Mouse (Mus musculus) thymus, postnatal 25 days (tissue): Measurements from ENCODE around the gene Nrn1l.

Experiments used
- DNase-seq: peaks from one replicate; pipeline ENCODE4 v3.0.0; 2022

Nrn1l gene

GRCm38 (mm10) chr8:105892432-105892831 is 935 bp upstream of the Nrn1l start:
- peak; percentile 40 for DNase-seq

GRCm38 (mm10) chr8:105897801-105898480 is 4.6 kb downstream of the Nrn1l start:
- DNase-seq: no peak

- DNase-seq: peak; percentile 93
These were observed 7.0 kb downstream of the Nrn1l start, which contains the start of gene Pskh1 for GRCm38 (mm10) chr8:105900180-105900940. Gene Pskh1 (plus strand): TSS chr8:105900441.

- no peak for DNase-seq
These were observed 7.7 kb downstream of the Nrn1l start for GRCm38 (mm10) chr8:105900941-105901616.

GRCm38 (mm10) chr8:105919390-105919789 is 26.0 kb downstream of the Nrn1l start:
- no peak for DNase-seq

GRCm38 (mm10) chr8:105925123-105925522 is 31.8 kb downstream of the Nrn1l start:
- no peak for DNase-seq

- DNase-seq: peak; percentile 92
These were observed 37.2 kb downstream of the Nrn1l start for GRCm38 (mm10) chr8:105930602-105931001.

- no peak for DNase-seq
These were observed 37.9 kb downstream of the Nrn1l start for GRCm38 (mm10) chr8:105931271-105931670.

GRCm38 (mm10) chr8:105932525-105932924 is 39.2 kb downstream of the Nrn1l start:
- no peak for DNase-seq

GRCm38 (mm10) chr8:105933762-105934161 is 40.4 kb downstream of the Nrn1l start, which contains the start of gene Ctrl:
Gene Ctrl (minus strand): TSS chr8:105933862.
- DNase-seq: no peak

GRCm38 (mm10) chr8:105935105-105935504 is 41.7 kb downstream of the Nrn1l start:
- DNase-seq: no peak

GRCm38 (mm10) chr8:105935863-105936603 is 42.7 kb downstream of the Nrn1l start:
- DNase-seq: no peak

- DNase-seq: peak; percentile 68
These were observed 43.6 kb downstream of the Nrn1l start for GRCm38 (mm10) chr8:105936866-105937475.

GRCm38 (mm10) chr8:105937496-105938305 is 44.3 kb downstream of the Nrn1l start:
- peak; percentile 69 for DNase-seq

- no peak for DNase-seq
These were observed 44.9 kb downstream of the Nrn1l start, which contains the start of gene Psmb10 for GRCm38 (mm10) chr8:105938306-105938669. Gene Psmb10 (minus strand): TSS chr8:105938444.

- DNase-seq: no peak
These were observed 48.7 kb downstream of the Nrn1l start for GRCm38 (mm10) chr8:105942026-105942425.

- no peak for DNase-seq
These were observed 49.2 kb downstream of the Nrn1l start for GRCm38 (mm10) chr8:105942542-105942941.

GRCm38 (mm10) chr8:105943321-105943739 is 50.0 kb downstream of the Nrn1l start, which contains the start of gene Lcat:
Gene Lcat (minus strand): TSS chr8:105943382.
- no peak for DNase-seq
